Mouse (Mus musculus) intestine, postnatal 0 days (tissue): ENCODE results near the gene Kdr. TPM values are rescaled to one million over a fixed set of nuclear protein-coding genes. Genes with fewer than 3 reads are reported as not detected.

ENCODE experiments used
- ATAC-seq: fragments of 200-750 bp; cut with Nextera tagmentation; 2 replicates; pipeline ENCODE4 v1.8.0; 2017; ENCODE audit warnings: mild to moderate bottlenecking, moderate TSS enrichment, moderate library complexity
- H3K27ac ChIP-seq: fragments of 300-500 bp; sonication (generic); 2 replicates; pipeline ENCODE4 v1.5.1; 2014; ENCODE audit warnings: mild to moderate bottlenecking, low read depth, low read length, moderate library complexity
- H3K27me3 ChIP-seq: fragments of 300-500 bp; sonication (generic); replicated peaks from 2 replicates; pipeline ENCODE4 v1.6.1; 2014; ENCODE audit warnings: low read length, mixed read lengths; ENCODE audit not compliant: control insufficient read depth, insufficient read depth
- H3K36me3 ChIP-seq: fragments of 300-500 bp; sonication (generic); 2 replicates; pipeline ENCODE4 v1.6.1; 2014; ENCODE audit warnings: mild to moderate bottlenecking, moderate library complexity; ENCODE audit not compliant: control insufficient read depth, insufficient read depth
- H3K4me1 ChIP-seq: fragments of 300-500 bp; sonication (generic); replicated peaks from 2 replicates; pipeline ENCODE4 v1.6.1; 2014; ENCODE audit warnings: antibody characterized with exemption, low read length, mixed read lengths; ENCODE audit not compliant: control insufficient read depth, insufficient read depth
- H3K4me2 ChIP-seq: fragments of 300-500 bp; sonication (generic); replicated peaks from 2 replicates; pipeline ENCODE4 v1.6.1; 2014; ENCODE audit warnings: low read depth, mild to moderate bottlenecking, moderate library complexity
- H3K4me3 ChIP-seq: fragments of 300-500 bp; sonication (generic); 2 replicates; pipeline ENCODE4 v1.5.1; 2014; ENCODE audit warnings: low read depth, low read length
- H3K9ac ChIP-seq: fragments of 300-500 bp; sonication (generic); 2 replicates; pipeline ENCODE4 v1.6.1; 2014; ENCODE audit warnings: mild to moderate bottlenecking, low read depth, low read length
- H3K9me3 ChIP-seq: fragments of 300-500 bp; sonication (generic); 2 replicates; pipeline ENCODE4 v1.6.1; 2016; ENCODE audit warnings: mixed run types; ENCODE audit not compliant: control insufficient read depth
- CTCF ChIP-seq: sonication (generic); IDR thresholded peaks from 2 replicates; pipeline ENCODE4 v1.5.1; 2016; ENCODE audit warnings: low read depth, mild to moderate bottlenecking, control low read depth, antibody characterized with exemption, moderate library complexity
- WGBS: fragments of 180-500 bp; shearing (Covaris S2); extraction: QIAGEN DNeasy Blood & Tissue Kit; methylation state at CpG from one replicate; pipeline ENCODE4 v1.1.7; 2014; 5-methylcytosine and 5-hydroxymethylcytosine counted together
- microRNA-seq: library from miRNA; unstranded; fragments of <30 nt; microRNA quantifications from one replicate; pipeline ENCODE4, GENCODE M21; 2016
- polyA plus RNA-seq: library from polyadenylated mRNA; unstranded; fragments of >200 nt; fragmentation: Nextera tagmentation; extraction: Ambion mirVana; gene quantifications from 2 replicates; pipeline ENCODE4 v1.2.1, GENCODE M21; 2015

The Kdr gene
- polyA plus RNA-seq, 1 experiment from 2014 or later: 10.4 TPM

- Histone ChIP-seq H3K4me3 (no peak overlapping the region), H3K9me3 (no peaks in the 10 kb centered on the region), H3K27me3 (no peaks in the 10 kb centered on the region), H3K4me1 (no peaks in the 10 kb centered on the region), H3K36me3 (no peaks in the 10 kb centered on the region), H3K4me2 (no peak overlapping the region), H3K9ac (no peak overlapping the region), H3K27ac (no peak overlapping the region)
- no peak for ATAC-seq
- 46% methylated on average over 16 of the region's 16 CpGs for WGBS
- TF ChIP-seq CTCF: no peak
These were observed 77.9 kb downstream of the Kdr start for GRCm38 (mm10) chr5:75900231-75900920.

DNA sequence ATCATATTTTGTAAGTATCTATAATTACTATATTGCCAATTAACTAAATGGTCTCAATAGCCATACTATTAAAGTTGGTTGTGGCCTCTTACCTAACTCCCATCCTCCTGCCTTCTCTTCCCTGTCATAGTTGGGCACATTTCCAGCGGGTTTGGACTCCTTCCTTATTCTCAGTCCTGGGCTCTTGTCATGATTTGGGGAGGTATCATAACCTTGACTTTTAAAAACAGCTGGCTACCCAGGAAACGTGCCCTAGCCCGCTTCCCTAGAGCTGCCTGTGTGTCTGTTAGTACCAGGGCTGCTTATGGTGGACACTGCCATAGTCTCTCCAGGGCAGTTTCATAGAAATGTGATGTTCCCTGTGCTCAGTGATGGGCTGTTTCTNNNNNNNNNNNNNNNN, 82.9 kb downstream of the Kdr start:
- no peak for ATAC-seq
- H3K27ac ChIP-seq: no peak overlapping the region
- H3K36me3 ChIP-seq: no peaks in the 10 kb centered on the region
- no peaks in the 10 kb centered on the region for H3K27me3 ChIP-seq
- H3K9me3 ChIP-seq: no peaks in the 10 kb centered on the region
- no peak overlapping the region for H3K4me3 ChIP-seq
- 86% methylated on average over 3 of the region's 3 CpGs for WGBS
- H3K4me2 ChIP-seq: no peak overlapping the region
- H3K4me1 ChIP-seq: no peaks in the 10 kb centered on the region
- H3K9ac ChIP-seq: no peak overlapping the region
- no peak for TF ChIP-seq CTCF

GRCm38 (mm10) chr5:75892956-75893471, 85.2 kb downstream of the Kdr start:
- no peaks in the 10 kb centered on the region for H3K36me3 ChIP-seq
- H3K4me2 ChIP-seq: no peak overlapping the region
- H3K9me3 ChIP-seq: no peaks in the 10 kb centered on the region
- no peak for ATAC-seq
- no peaks in the 10 kb centered on the region for H3K4me1 ChIP-seq
- 66% methylated on average over 6 of the region's 6 CpGs for WGBS
- H3K9ac ChIP-seq: no peak overlapping the region
- TF ChIP-seq CTCF: no peak
- H3K27ac ChIP-seq: no peak overlapping the region
- no peaks in the 10 kb centered on the region for H3K27me3 ChIP-seq
- no peak overlapping the region for H3K4me3 ChIP-seq

Small RNA genes lying within 50 kb of the gene (microRNA-seq; reads per million reads assigned to microRNA genes)
- not detected for gene Gm25374

Other genes starting within 250 kb of the Kdr start
- 41.5 and 44.1 TPM in 2 replicates for gene Srd5a3, start 161.8 kb upstream of the Kdr start, polyA plus RNA-seq
- 75.1 and 75.9 TPM in 2 replicates for gene Tmem165, start 205.4 kb upstream of the Kdr start, polyA plus RNA-seq